Mouse (Mus musculus): ENCODE measurements around the gene Oxsr1.

Gene Oxsr1

GRCm38 (mm10) chr9:119214601-119215000 is 107.6 kb downstream of the Oxsr1 start:
- no peak for DNase-seq (ENCODE audit: low spot score)

GRCm38 (mm10) chr9:119212996-119213395 is 109.2 kb downstream of the Oxsr1 start:
- no peak for DNase-seq (ENCODE audit: low spot score)

GRCm38 (mm10) chr9:119208998-119209397 is 113.2 kb downstream of the Oxsr1 start, which contains the start of gene Slc22a13:
Gene Slc22a13 (minus strand): TSS chr9:119209098.
- DNase-seq (ENCODE audit: low spot score) = no peak

DNA sequence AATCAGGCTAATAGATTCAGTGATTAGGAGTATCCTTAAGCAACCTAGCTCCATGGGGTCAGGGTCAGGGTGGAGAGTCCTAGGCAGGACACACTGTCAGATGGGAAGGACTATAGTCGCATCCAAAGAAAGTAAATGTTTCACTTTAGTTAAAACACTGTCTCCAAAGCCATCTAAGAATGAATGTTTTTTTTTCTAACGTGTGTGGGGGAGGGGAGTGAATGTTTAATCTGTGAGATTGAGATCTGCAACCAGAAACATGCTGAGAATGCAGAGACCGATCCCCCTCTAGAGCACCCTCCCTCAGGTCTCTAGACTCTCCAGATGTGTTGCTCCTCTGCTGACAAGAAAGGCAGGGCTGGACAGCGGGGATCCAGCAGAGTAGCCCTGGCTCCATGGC is 115.1 kb downstream of the Oxsr1 start:
- no peak for DNase-seq (ENCODE audit: low spot score)

DNA sequence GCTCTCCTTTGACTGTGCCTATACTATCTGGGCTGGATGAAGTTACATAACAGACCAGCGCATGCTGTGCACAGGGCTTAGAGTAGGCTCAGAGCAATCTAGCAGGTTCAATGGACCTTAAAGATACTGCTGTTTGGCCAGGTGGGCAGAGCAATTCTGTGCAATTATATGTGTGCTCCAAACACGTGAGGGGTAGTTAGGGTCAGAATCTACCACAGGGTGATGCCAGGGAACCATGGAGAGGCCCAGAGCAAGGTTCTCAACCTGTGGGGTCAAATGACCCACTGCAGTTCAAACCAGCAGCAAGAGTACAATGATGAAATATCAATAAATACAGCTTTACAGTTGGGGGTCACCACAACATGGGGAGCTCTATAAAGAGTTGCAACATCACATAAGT is 115.6 kb downstream of the Oxsr1 start:
- DNase-seq (ENCODE audit: low spot score) = no peak

- DNase-seq (ENCODE audit: low spot score) = no peak
Observed at GRCm38 (mm10) chr9:119205756-119206155, 116.5 kb downstream of the Oxsr1 start.

DNA sequence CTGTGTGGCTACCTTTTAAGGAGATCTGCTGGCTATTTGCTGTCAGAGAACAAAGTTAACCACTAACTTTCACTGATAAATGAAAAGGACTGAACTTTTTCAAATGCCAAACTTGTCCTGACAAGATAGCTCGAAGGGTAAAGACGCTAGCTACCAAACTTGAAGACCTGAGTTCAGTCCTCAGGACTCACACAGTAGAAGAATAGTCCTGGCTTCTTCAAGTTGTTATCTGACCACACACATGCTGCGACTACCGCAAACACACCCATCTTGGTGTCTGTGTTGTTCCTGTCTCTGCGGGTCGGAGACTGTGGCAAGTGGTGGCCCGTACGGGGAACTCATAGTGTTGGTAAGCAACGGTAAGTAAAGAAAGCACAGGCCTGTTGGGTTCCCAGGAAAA is 118.6 kb downstream of the Oxsr1 start:
- no peak for DNase-seq (ENCODE audit: low spot score)

DNA sequence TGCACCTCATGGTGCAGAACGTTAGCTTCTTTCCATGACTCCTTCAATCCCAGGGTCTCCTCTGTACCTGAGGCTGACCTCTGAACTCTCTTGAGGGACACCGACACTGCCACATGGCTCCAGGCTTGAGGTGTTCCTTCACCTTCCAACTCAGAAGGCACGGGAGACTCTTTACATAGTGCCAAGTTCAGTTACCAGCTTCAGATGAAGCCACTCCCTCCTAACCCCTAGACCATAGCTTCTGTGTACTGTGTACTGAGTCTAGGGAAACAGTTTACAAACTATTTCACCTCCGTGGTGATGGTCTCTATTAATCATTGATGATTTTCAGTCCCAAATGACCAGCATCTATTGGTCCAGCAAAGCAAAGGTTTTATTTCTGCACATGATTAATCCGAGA is 120.6 kb downstream of the Oxsr1 start:
- DNase-seq (ENCODE audit: low spot score) = no peak

GRCm38 (mm10) chr9:119199151-119199861 is 122.9 kb downstream of the Oxsr1 start:
- DNase-seq (ENCODE audit: low spot score) = no peak

GRCm38 (mm10) chr9:119192202-119192990 is 129.8 kb downstream of the Oxsr1 start:
- DNase-seq (ENCODE audit: low spot score) = no peak

Data from layer of hippocampus, adult 9-10 months (tissue).